Mouse (Mus musculus) lung, postnatal 0 days (tissue): ENCODE data around the gene Inpp5a.

ENCODE experiments used
- CTCF ChIP-seq: IDR thresholded peaks from 2 replicates; pipeline ENCODE4 v1.5.1; 2016; ENCODE audit warnings: antibody characterized with exemption, mild to moderate bottlenecking
- EP300 ChIP-seq: IDR thresholded peaks from 2 replicates; pipeline ENCODE4 v1.6.1; 2016; ENCODE audit warnings: antibody characterized with exemption, mild to moderate bottlenecking, control low read depth

- TF ChIP-seq CTCF (no peak), EP300 (no peak)
These were observed 87.8 kb downstream of the Inpp5a start for GRCm38 (mm10) chr7:139476700-139477099.
